Mouse (Mus musculus) bone marrow macrophage, adult 2 months (primary cell): Measurements from ENCODE around the gene Arih2. TPM values are rescaled to one million over a fixed set of nuclear protein-coding genes. Genes with fewer than 3 reads are reported as not detected.
"Not testable (repeated sequence)": the region's sequence is repeated elsewhere in the genome, so short reads cannot be mapped to it uniquely, and the experiment has no call there.

ENCODE experiments used
- H3K27ac ChIP-seq: 2 replicates; pipeline ENCODE4 v1.5.1; 2012; ENCODE audit warnings: low read depth, low read length; ENCODE audit not compliant: insufficient read depth
- H3K4me1 ChIP-seq: 2 replicates; pipeline ENCODE4 v1.6.1; 2012; ENCODE audit warnings: low read length; ENCODE audit not compliant: control insufficient read depth, insufficient read depth
- H3K4me3 ChIP-seq: 2 replicates; pipeline ENCODE4 v1.5.1; 2012; ENCODE audit warnings: mild to moderate bottlenecking, low read length, moderate library complexity; ENCODE audit not compliant: insufficient read depth
- CTCF ChIP-seq: IDR thresholded peaks from 2 replicates; pipeline ENCODE4 v1.5.1; 2012; ENCODE audit warnings: low read depth, mild to moderate bottlenecking, low read length, moderate library complexity
- POLR2A ChIP-seq: IDR thresholded peaks from 2 replicates; pipeline ENCODE4 v1.6.1; 2012; ENCODE audit warnings: mild to moderate bottlenecking, low read depth, low read length, borderline replicate concordance
- polyA plus RNA-seq: library from polyadenylated mRNA; stranded (reverse); fragments of >200 nt; gene quantifications from 2 replicates; pipeline ENCODE4 v1.2.4, GENCODE M21; 2012; ENCODE audit not compliant: missing spikeins, insufficient read depth, insufficient read length

Arih2 gene
- polyA plus RNA-seq, 1 experiment, result 43.1 TPM

- H3K4me1 ChIP-seq, result peaks cover 45% of the 10 kb centered on the region
Measured at GRCm38 (mm10) chr9:108628141-108628540, 21.0 kb downstream of the Arih2 start.

GRCm38 (mm10) chr9:108626498-108626897 is 22.7 kb downstream of the Arih2 start:
- Histone ChIP-seq H3K4me3 (no peak overlapping the region), H3K27ac (peak overlapping the region; percentile 71)

More at GRCm38 (mm10) chr9:108628141-108628540, 21.0 kb downstream of the Arih2 start:
- no peak for TF ChIP-seq POLR2A
- no peak for TF ChIP-seq CTCF
- no peak overlapping the region for H3K27ac ChIP-seq
- H3K4me3 ChIP-seq, result no peak overlapping the region

GRCm38 (mm10) chr9:108617301-108617700 is 31.9 kb downstream of the Arih2 start:
- TF ChIP-seq POLR2A, result no peak
- TF ChIP-seq CTCF, result no peak
- Histone ChIP-seq H3K4me1 (0 out of 2 replicates have a peak, but pooled peaks cover 2% of the 10 kb centered on the region), H3K27ac (no peak overlapping the region), H3K4me3 (no peak overlapping the region)

More at GRCm38 (mm10) chr9:108626498-108626897, 22.7 kb downstream of the Arih2 start:
- H3K4me1 ChIP-seq, result peaks cover 38% of the 10 kb centered on the region
- TF ChIP-seq CTCF (no peak), POLR2A (no peak)

GRCm38 (mm10) chr9:108611488-108611887 is 37.7 kb downstream of the Arih2 start:
- no peak for TF ChIP-seq POLR2A
- TF ChIP-seq CTCF, result no peak
- H3K4me1 ChIP-seq, result peaks cover 10% of the 10 kb centered on the region
- no peak overlapping the region for H3K4me3 ChIP-seq
- H3K27ac ChIP-seq, result no peak overlapping the region

- Histone ChIP-seq H3K4me1 (peaks cover 10% of the 10 kb centered on the region), H3K27ac (no peak overlapping the region), H3K4me3 (no peak overlapping the region)
- no peak for TF ChIP-seq POLR2A
- TF ChIP-seq CTCF, result no peak
Measured at GRCm38 (mm10) chr9:108608889-108609288, 40.3 kb downstream of the Arih2 start.

GRCm38 (mm10) chr9:108607929-108608328 is 41.3 kb downstream of the Arih2 start:
- not testable (repeated sequence) for H3K4me3 ChIP-seq, H3K27ac ChIP-seq
- H3K4me1 ChIP-seq, result peaks cover 10% of the 10 kb centered on the region

- Histone ChIP-seq H3K4me1 (no peaks in the 10 kb centered on the region), H3K27ac (no peak overlapping the region), H3K4me3 (no peak overlapping the region)
- TF ChIP-seq CTCF, result no peak
- no peak for TF ChIP-seq POLR2A
Measured at GRCm38 (mm10) chr9:108601986-108602385, 47.2 kb downstream of the Arih2 start.

GRCm38 (mm10) chr9:108600011-108600410 is 49.2 kb downstream of the Arih2 start:
- Histone ChIP-seq H3K27ac (no peak overlapping the region), H3K4me1 (no peaks in the 10 kb centered on the region), H3K4me3 (no peak overlapping the region)
- TF ChIP-seq CTCF (no peak), POLR2A (no peak)

- Histone ChIP-seq H3K27ac (no peak overlapping the region), H3K4me3 (no peak overlapping the region), H3K4me1 (0 out of 2 replicates have a peak, but pooled peaks cover 2% of the 10 kb centered on the region)
- TF ChIP-seq CTCF (no peak), POLR2A (no peak)
Measured at GRCm38 (mm10) chr9:108599021-108599566, 50.1 kb downstream of the Arih2 start.

- H3K4me1 ChIP-seq, result 0 out of 2 replicates have a peak, but pooled peaks cover 2% of the 10 kb centered on the region
- peak within 1 kb of the TSS; percentile 74 for H3K4me3 ChIP-seq
- TF ChIP-seq CTCF (no peak), POLR2A (no peak)
- H3K27ac ChIP-seq, result no peak within 1 kb of the TSS
Measured at GRCm38 (mm10) chr9:108596998-108597764, 52.0 kb downstream of the Arih2 start, which contains the start of gene P4htm. Gene P4htm, minus strand, starts transcription at chr9:108597667.
